Mouse (Mus musculus) intestine, embryonic 14.5 days (tissue): ENCODE data around the gene 1700067K01Rik. TPM values are rescaled to one million over a fixed set of nuclear protein-coding genes. Genes with fewer than 3 reads are reported as not detected.
"Not testable (repeated sequence)": the region's sequence is repeated elsewhere in the genome, so short reads cannot be mapped to it uniquely, and the experiment has no call there.

Experiments used
- ATAC-seq: fragments of 200-750 bp; cut with Nextera tagmentation; replicated peaks from 2 replicates; pipeline ENCODE4 v1.8.0; 2017; ENCODE audit warnings: low read depth, moderate number of reproducible peaks, moderate TSS enrichment, moderate library complexity; ENCODE audit not compliant: low FRiP score, low TSS enrichment
- DNase-seq: peaks from one replicate; pipeline ENCODE4 v3.0.0-alpha.2; 2018; ENCODE audit warnings: low spot score
- H3K27ac ChIP-seq: fragments of 300-500 bp; sonication (generic); 2 replicates; pipeline ENCODE4 v1.5.1; 2014; ENCODE audit warnings: low read depth, mild to moderate bottlenecking, control low read depth
- H3K27me3 ChIP-seq: fragments of 300-500 bp; sonication (generic); replicated peaks from 2 replicates; pipeline ENCODE4 v1.6.1; 2014; ENCODE audit warnings: low read length, control low read depth; ENCODE audit not compliant: control insufficient read depth, insufficient read depth
- H3K36me3 ChIP-seq: fragments of 300-500 bp; sonication (generic); 2 replicates; pipeline ENCODE4 v1.6.1; 2014; ENCODE audit warnings: low read length, control low read depth; ENCODE audit not compliant: control insufficient read depth, insufficient read depth
- H3K4me1 ChIP-seq: fragments of 300-500 bp; sonication (generic); replicated peaks from 2 replicates; pipeline ENCODE4 v1.6.1; 2014; ENCODE audit warnings: low read length, control low read depth, mixed read lengths; ENCODE audit not compliant: control insufficient read depth, insufficient read depth
- H3K4me2 ChIP-seq: fragments of 300-500 bp; sonication (generic); 2 replicates; pipeline ENCODE4 v1.6.1; 2014; ENCODE audit warnings: low read length
- H3K4me3 ChIP-seq: fragments of 300-500 bp; sonication (generic); 2 replicates; pipeline ENCODE4 v1.5.1; 2014; ENCODE audit warnings: low read depth, low read length, control low read depth, mixed read lengths
- H3K9ac ChIP-seq: fragments of 300-500 bp; sonication (generic); 2 replicates; pipeline ENCODE4 v1.6.1; 2014; ENCODE audit warnings: mild to moderate bottlenecking, low read length
- H3K9me3 ChIP-seq: fragments of 300-500 bp; sonication (generic); 2 replicates; pipeline ENCODE4 v1.6.1; 2016; ENCODE audit warnings: low read length, control low read depth; ENCODE audit not compliant: control insufficient read depth
- WGBS: fragments of 180-500 bp; shearing (Covaris S2); extraction: QIAGEN DNeasy Blood & Tissue Kit; methylation state at CpG from one replicate; pipeline ENCODE4 v1.1.7; 2014; 5-methylcytosine and 5-hydroxymethylcytosine counted together
- polyA plus RNA-seq: library from polyadenylated mRNA; unstranded; fragments of >200 nt; fragmentation: Nextera tagmentation; extraction: Ambion mirVana; gene quantifications from 2 replicates; pipeline ENCODE4 v1.2.1, GENCODE M21; 2014

1700067K01Rik gene
- polyA plus RNA-seq, 1 experiment from 2014 or later, result 0.39 TPM

GRCm38 (mm10) chr8:84003612-84004246, 2.4 kb downstream of the 1700067K01Rik start:
- H3K9ac ChIP-seq, result peak overlapping the region; percentile 43
- H3K36me3 ChIP-seq, result peaks cover 26% of the 10 kb centered on the region
- H3K4me2 ChIP-seq, result peak overlapping the region; percentile 70
- ATAC-seq (no peak), DNase-seq (no peak)
- no peak overlapping the region for H3K27ac ChIP-seq
- no peaks in the 10 kb centered on the region for H3K9me3 ChIP-seq
- H3K27me3 ChIP-seq, result no peaks in the 10 kb centered on the region
- peak overlapping the region; percentile 42; the same call in 1 of the 2 replicates for H3K4me3 ChIP-seq
- WGBS, result 80% methylated on average over 6 of the region's 6 CpGs
- peaks cover 18% of the 10 kb centered on the region for H3K4me1 ChIP-seq

- 2% methylated on average over 30 of the region's 30 CpGs for WGBS
- Histone ChIP-seq H3K27me3 (no peaks in the 10 kb centered on the region), H3K9ac (peak overlapping the region; percentile 43), H3K4me2 (peak overlapping the region; percentile 70), H3K36me3 (peaks cover 20% of the 10 kb centered on the region), H3K4me3 (peak overlapping the region; percentile 42), H3K9me3 (no peaks in the 10 kb centered on the region), H3K27ac (peak overlapping the region; percentile 85), H3K4me1 (peaks cover 9% of the 10 kb centered on the region)
- DNase-seq (peak; percentile 94), ATAC-seq (peak; percentile 77)
Measured at GRCm38 (mm10) chr8:84004533-84005201, 3.4 kb downstream of the 1700067K01Rik start.

- H3K9ac ChIP-seq, result not testable (repeated sequence)
Measured at GRCm38 (mm10) chr8:84005502-84005901, 4.2 kb downstream of the 1700067K01Rik start.

GRCm38 (mm10) chr8:84008362-84008761, 7.1 kb downstream of the 1700067K01Rik start:
- H3K4me3 ChIP-seq, result no peak overlapping the region
- peaks cover 30% of the 10 kb centered on the region for H3K4me1 ChIP-seq
- 27% methylated on average over 7 of the region's 7 CpGs for WGBS
- no peak overlapping the region for H3K4me2 ChIP-seq
- H3K27me3 ChIP-seq, result peaks cover 33% of the 10 kb centered on the region
- DNase-seq (no peak), ATAC-seq (no peak)
- H3K36me3 ChIP-seq, result no peaks in the 10 kb centered on the region
- H3K9ac ChIP-seq, result no peak overlapping the region
- H3K9me3 ChIP-seq, result no peaks in the 10 kb centered on the region
- H3K27ac ChIP-seq, result no peak overlapping the region

More at GRCm38 (mm10) chr8:84005502-84005901, 4.2 kb downstream of the 1700067K01Rik start:
- not testable (repeated sequence) for H3K9me3 ChIP-seq, H3K27ac ChIP-seq, H3K4me3 ChIP-seq, H3K27me3 ChIP-seq, H3K4me2 ChIP-seq, ATAC-seq, DNase-seq
- Histone ChIP-seq H3K4me1 (peaks cover 12% of the 10 kb centered on the region), H3K36me3 (peaks cover 12% of the 10 kb centered on the region)
- WGBS, result 90% methylated on average over 7 of the region's 7 CpGs

- ATAC-seq, result no peak
Measured at GRCm38 (mm10) chr8:84009876-84010275, 8.6 kb downstream of the 1700067K01Rik start.

GRCm38 (mm10) chr8:84010625-84011611, 9.6 kb downstream of the 1700067K01Rik start:
- Histone ChIP-seq H3K9me3 (no peaks in the 10 kb centered on the region; the same call in 1 of the 2 replicates), H3K27ac (no peak overlapping the region), H3K4me2 (peak overlapping the region; percentile 74), H3K4me1 (peaks cover 22% of the 10 kb centered on the region), H3K27me3 (peaks cover 36% of the 10 kb centered on the region), H3K36me3 (no peaks in the 10 kb centered on the region), H3K4me3 (peak overlapping the region; percentile 36), H3K9ac (peak overlapping the region; percentile 32; the same call in 1 of the 2 replicates)
- ATAC-seq (peak; percentile 20; the same call in 1 of the 2 replicates), DNase-seq (peak; percentile 88)
- 1% methylated on average over 82 of the region's 83 CpGs for WGBS

More at GRCm38 (mm10) chr8:84009876-84010275, 8.6 kb downstream of the 1700067K01Rik start:
- 1% methylated on average over 11 of the region's 11 CpGs for WGBS
- Histone ChIP-seq H3K27me3 (peaks cover 36% of the 10 kb centered on the region), H3K4me2 (no peak overlapping the region), H3K9ac (no peak overlapping the region), H3K36me3 (no peaks in the 10 kb centered on the region), H3K27ac (no peak overlapping the region), H3K9me3 (no peaks in the 10 kb centered on the region), H3K4me3 (no peak overlapping the region), H3K4me1 (peaks cover 26% of the 10 kb centered on the region)
- DNase-seq, result peak; percentile 96

- WGBS, result 1% methylated on average over 44 of the region's 45 CpGs
- Histone ChIP-seq H3K4me3 (peak within 1 kb of the TSS; percentile 36), H3K27ac (no peak within 1 kb of the TSS), H3K9ac (peak within 1 kb of the TSS; percentile 32; the same call in 1 of the 2 replicates), H3K36me3 (no peaks in the 10 kb centered on the region), H3K4me2 (peak within 1 kb of the TSS; percentile 74), H3K27me3 (peaks cover 36% of the 10 kb centered on the region), H3K9me3 (no peaks in the 10 kb centered on the region; the same call in 1 of the 2 replicates), H3K4me1 (peaks cover 22% of the 10 kb centered on the region)
- DNase-seq, result peak; percentile 72
- peak; percentile 16; the same call in 1 of the 2 replicates for ATAC-seq
Measured at GRCm38 (mm10) chr8:84011705-84012498, 10.6 kb downstream of the 1700067K01Rik start, which contains the start of gene 2210011C24Rik. Gene 2210011C24Rik, minus strand, starts transcription at chr8:84012171.
